Mouse (Mus musculus) heart, postnatal 0 days (tissue): ENCODE results near the gene Hmcn1.

Experiments
- CTCF ChIP-seq: IDR thresholded peaks from 2 replicates; pipeline ENCODE4 v1.5.1; 2016; ENCODE audit warnings: antibody characterized with exemption, control low read depth, low read depth
- EP300 ChIP-seq: IDR thresholded peaks from 2 replicates; pipeline ENCODE4 v1.6.1; 2016; ENCODE audit warnings: antibody characterized with exemption, low read depth

DNA sequence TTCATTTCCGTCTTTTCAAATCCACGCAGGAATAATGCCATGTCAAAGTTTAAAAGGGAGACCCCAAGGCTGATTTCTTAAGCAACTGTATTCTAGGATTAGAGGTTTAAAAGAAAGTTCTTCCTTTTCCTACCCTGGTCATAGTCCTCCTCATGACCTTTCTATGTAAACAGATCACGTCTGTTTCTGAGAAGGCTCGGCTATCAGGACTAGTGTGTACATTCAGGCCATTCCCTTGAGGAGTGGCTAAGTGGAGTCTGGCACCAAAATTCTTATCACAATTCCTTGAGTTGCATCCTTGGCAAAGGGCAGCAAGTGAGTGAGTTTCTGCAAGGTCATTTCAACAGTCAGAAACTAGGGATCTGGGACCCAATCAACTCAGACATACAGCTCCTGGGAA, 56.4 kb downstream of the Hmcn1 start:
- TF ChIP-seq CTCF (no peak), EP300 (no peak)
